ENCODE assay signal across 25 mouse cellular contexts in the genomic region with DNA sequence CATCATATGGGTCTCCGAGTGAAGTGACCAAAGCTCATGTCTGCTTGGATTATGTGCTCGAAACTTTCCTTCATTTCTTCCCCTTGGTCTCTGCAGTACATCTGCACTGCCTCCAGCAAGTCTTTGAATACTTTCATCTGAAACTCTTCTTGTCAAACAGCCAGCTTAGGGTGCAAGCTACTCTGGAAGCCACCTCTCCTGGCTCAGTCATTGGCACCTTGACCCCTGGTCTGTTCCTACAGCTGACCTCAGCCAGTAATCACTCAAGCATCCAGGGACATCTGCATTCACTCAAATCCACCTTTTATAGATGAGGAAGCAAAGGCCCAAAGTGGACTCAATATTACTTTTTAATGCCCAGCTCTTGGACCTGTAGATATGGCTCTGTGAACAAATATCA. TPM values are rescaled to one million over a fixed set of nuclear protein-coding genes. Genes with fewer than 3 reads are reported as not detected.
DNase-seq lines count a peak whose midpoint lies in the region; ATAC-seq and TF ChIP-seq lines count a peak whose summit lies in the region.
"Had no signal": no experiment of that assay in that cellular context is flagged by ENCODE, and none has a peak within 500 bp of the region (broad histone marks: within the 10 kb centered on the region; RNA-seq: fewer than 3 reads in every experiment).

No protein-coding gene starts in this region.

- no peak for TF ChIP-seq EP300 in heart, adult 2 months (IDR thresholded peaks at IDR 0.05; ENCODE audit: insufficient read depth, low read depth, low read length)

- 76% methylated on average over 2 of the region's 2 CpGs for WGBS in heart, embryonic 13.5 days
- WGBS in heart, adult 2 months: 91% methylated on average over 2 of the region's 2 CpGs
- WGBS in liver, embryonic 12.5 days (ENCODE audit: insufficient replicate concordance): 86% methylated on average over 2 of the region's 2 CpGs
- 88% methylated on average over 2 of the region's 2 CpGs for WGBS in forebrain, postnatal 0 days

- peaks cover 9% of the 10 kb centered on the region for H3K36me3 ChIP-seq in heart, embryonic 13.5 days
- peaks cover 2% of the 10 kb centered on the region for H3K36me3 ChIP-seq in heart, adult 2 months (ENCODE audit: control insufficient read depth, insufficient read depth, low read length)
- H3K36me3 ChIP-seq in megakaryocyte, embryonic 14.5 days (replicated peaks; ENCODE audit: low read length): peaks cover 69% of the 10 kb centered on the region
- H3K36me3 ChIP-seq in liver, embryonic 12.5 days: peaks cover 67% of the 10 kb centered on the region
- no peaks in the 10 kb centered on the region for H3K36me3 ChIP-seq in forebrain, postnatal 0 days (ENCODE audit: insufficient read depth)
- H3K36me3 ChIP-seq: embryonic facial prominence, embryonic 15.5 days; forebrain, embryonic 12.5 days; hindbrain, embryonic 13.5 days; limb, embryonic 13.5 days; midbrain, embryonic 15.5 days had no signal

- no peaks in the 10 kb centered on the region for H3K9me3 ChIP-seq in heart, embryonic 13.5 days
- no peaks in the 10 kb centered on the region for H3K9me3 ChIP-seq in megakaryocyte, embryonic 14.5 days
- no peaks in the 10 kb centered on the region for H3K9me3 ChIP-seq in liver, embryonic 12.5 days (replicated peaks)
- no peaks in the 10 kb centered on the region for H3K9me3 ChIP-seq in forebrain, postnatal 0 days (ENCODE audit: low read length)
- H3K9me3 ChIP-seq: embryonic facial prominence, embryonic 15.5 days; forebrain, embryonic 12.5 days; hindbrain, embryonic 13.5 days; limb, embryonic 13.5 days; midbrain, embryonic 15.5 days had no signal

- no peak overlapping the region for H3K27ac ChIP-seq in heart, embryonic 13.5 days (replicated peaks)
- H3K27ac ChIP-seq in heart, adult 2 months: no peak overlapping the region
- peak overlapping the region; percentile 94 for H3K27ac ChIP-seq in liver, embryonic 12.5 days
- no peak overlapping the region for H3K27ac ChIP-seq in forebrain, postnatal 0 days (ENCODE audit: low read depth, low read length)
- H3K27ac ChIP-seq: embryonic facial prominence, embryonic 15.5 days; forebrain, embryonic 12.5 days; hindbrain, embryonic 13.5 days; limb, embryonic 13.5 days; midbrain, embryonic 15.5 days had no signal

- H3K27me3 ChIP-seq in heart, embryonic 13.5 days (replicated peaks): no peaks in the 10 kb centered on the region
- no peaks in the 10 kb centered on the region for H3K27me3 ChIP-seq in heart, adult 2 months (ENCODE audit: control insufficient read depth, insufficient read depth, low read length)
- no peaks in the 10 kb centered on the region for H3K27me3 ChIP-seq in megakaryocyte, embryonic 14.5 days (replicated peaks)
- H3K27me3 ChIP-seq in liver, embryonic 12.5 days (replicated peaks): no peaks in the 10 kb centered on the region
- H3K27me3 ChIP-seq in forebrain, postnatal 0 days (ENCODE audit: insufficient read depth, low read length): peaks cover 26% of the 10 kb centered on the region

- 0 out of 2 replicates have a peak, but pooled peaks cover 4% of the 10 kb centered on the region for H3K79me2 ChIP-seq in heart, adult 2 months (replicated peaks; ENCODE audit: control insufficient read depth, insufficient read depth, low read length)

- peak overlapping the region; percentile 90 for H3K9ac ChIP-seq in heart, embryonic 13.5 days
- no peak overlapping the region for H3K9ac ChIP-seq in heart, adult 2 months (ENCODE audit: low read depth, low read length)
- H3K9ac ChIP-seq in liver, embryonic 12.5 days: peak overlapping the region; percentile 96
- no peak overlapping the region for H3K9ac ChIP-seq in forebrain, postnatal 0 days
- H3K9ac ChIP-seq: embryonic facial prominence, embryonic 15.5 days; forebrain, embryonic 12.5 days; hindbrain, embryonic 13.5 days; limb, embryonic 13.5 days; midbrain, embryonic 15.5 days had no signal

- no peak for ATAC-seq in heart, embryonic 13.5 days (ENCODE audit: extremely low read depth, insufficient number of reproducible peaks, low FRiP score, low TSS enrichment)
- no peak for ATAC-seq in megakaryocyte, adult 5-6 weeks (ENCODE audit: poor library complexity, severe bottlenecking)
- ATAC-seq in liver, embryonic 12.5 days: no peak
- ATAC-seq in forebrain, postnatal 0 days: no peak
- ATAC-seq: inflammation-experienced regulatory T-cells, adult 6 months; midbrain, embryonic 15.5 days had no signal

- H3K4me1 ChIP-seq in heart, embryonic 13.5 days: peaks cover 82% of the 10 kb centered on the region
- H3K4me1 ChIP-seq in heart, adult 2 months (ENCODE audit: control insufficient read depth, insufficient read depth, low read length): peaks cover 23% of the 10 kb centered on the region
- peaks cover 83% of the 10 kb centered on the region for H3K4me1 ChIP-seq in megakaryocyte, embryonic 14.5 days
- H3K4me1 ChIP-seq in liver, embryonic 12.5 days: peaks cover 88% of the 10 kb centered on the region
- H3K4me1 ChIP-seq in forebrain, postnatal 0 days (ENCODE audit: insufficient read depth): no peaks in the 10 kb centered on the region

- no peak for DNase-seq in heart, adult 2 months
- no peak for DNase-seq in gastrocnemius, postnatal 10 days
- no peak for DNase-seq in forebrain, postnatal 0 days
- DNase-seq: adrenal gland, adult 8-10 months; cerebellum, postnatal 25 days; embryo, embryonic 11 days; heart, adult 11 months; heart, postnatal 14 days; layer of hippocampus, postnatal 36 days; thymus, postnatal 14 days had no signal

- intact Hi-C loops in heart, adult 2 months (cut with DNase I): no loop called here

- no peak for TF ChIP-seq CTCF in heart, adult 2 months (IDR thresholded peaks at IDR 0.05)
- TF ChIP-seq CTCF in forebrain, postnatal 0 days (IDR thresholded peaks at IDR 0.05; ENCODE audit: low read depth): no peak

- no peak for TF ChIP-seq POLR2A in heart, adult 2 months (IDR thresholded peaks at IDR 0.05; ENCODE audit: insufficient read depth, low read depth, low read length)

- peak overlapping the region; percentile 88 for H3K4me2 ChIP-seq in heart, embryonic 13.5 days
- peak overlapping the region; percentile 93 for H3K4me2 ChIP-seq in liver, embryonic 12.5 days
- no peak overlapping the region for H3K4me2 ChIP-seq in forebrain, postnatal 0 days (ENCODE audit: low read depth)
- H3K4me2 ChIP-seq: embryonic facial prominence, embryonic 15.5 days; forebrain, embryonic 12.5 days; hindbrain, embryonic 13.5 days; limb, embryonic 13.5 days; midbrain, embryonic 15.5 days had no signal

- peak overlapping the region; percentile 66 for H3K4me3 ChIP-seq in heart, embryonic 13.5 days
- H3K4me3 ChIP-seq in heart, adult 2 months: no peak overlapping the region
- H3K4me3 ChIP-seq in megakaryocyte, embryonic 14.5 days (replicated peaks): peak overlapping the region; percentile 99
- H3K4me3 ChIP-seq in liver, embryonic 12.5 days: peak overlapping the region; percentile 89
- H3K4me3 ChIP-seq in forebrain, postnatal 0 days (ENCODE audit: low read depth, low read length): no peak overlapping the region
- H3K4me3 ChIP-seq: embryonic facial prominence, embryonic 15.5 days; forebrain, embryonic 12.5 days; hindbrain, embryonic 13.5 days; limb, embryonic 13.5 days; midbrain, embryonic 15.5 days; myocyte had no signal

RNA-seq across cellular contexts. Expression of a gene that starts 2.8 kb away (rescaled TPM):
- polyA plus RNA-seq in heart, embryonic 13.5 days (2015; fragmentation: Nextera tagmentation; extraction: Ambion mirVana): 0.08 and 0.13 TPM in 2 replicates
- total RNA-seq in heart, adult 2 months (2021): under 1 TPM; 0.11 to 0.13 TPM
- 0.08 and 0.12 TPM in 2 replicates for polyA plus RNA-seq in heart, adult 2 months (2012; rRNA removed)
- 0.23 TPM in 1 of 2 replicates, not detected in the other for polyA plus RNA-seq in megakaryocyte, embryonic 14.5 days (2012; ENCODE audit: insufficient read depth, low replicate concordance)
- 0.16 TPM in 1 of 2 replicates, not detected in the other for total RNA-seq in megakaryocyte, adult 5-6 weeks (2015)
- total RNA-seq in megakaryocyte, adult 5-6 weeks (2017): 0.33 and 0.37 TPM in 2 replicates
- polyA plus RNA-seq in liver, embryonic 12.5 days (2016; fragmentation: Nextera tagmentation; extraction: Ambion mirVana): 0.42 and 0.45 TPM in 2 replicates
- total RNA-seq in gastrocnemius, postnatal 10 days (2021): under 1 TPM in 1 of 2 experiments, not detected in 1; 0.18 TPM
- total RNA-seq in forebrain, postnatal 0 days (2014; rRNA removed): 0.14 TPM in 1 of 2 replicates, not detected in the other
- polyA plus RNA-seq in forebrain, postnatal 0 days (2015; fragmentation: Nextera tagmentation; extraction: Ambion mirVana): not detected in 2 replicates
- total RNA-seq: layer of hippocampus, postnatal 36 days; left cerebral cortex, postnatal 14 days had no signal
- polyA plus RNA-seq: frontal cortex, adult 2 months; hindbrain, embryonic 13.5 days; inflammation-experienced regulatory T-cells, adult 6 months; limb, embryonic 13.5 days; midbrain, embryonic 15.5 days; neural tube, embryonic 14.5 days; testis, adult 2 months had no signal

RNA-seq across cellular contexts. Expression of a gene that starts 3.4 kb away (rescaled TPM):
- 58.5 and 76.5 TPM in 2 replicates for polyA plus RNA-seq in heart, embryonic 13.5 days (2015; fragmentation: Nextera tagmentation; extraction: Ambion mirVana)
- total RNA-seq in heart, adult 2 months (2021): 100 to 1,000 TPM; 128 to 256 TPM
- 58.7 and 62.5 TPM in 2 replicates for polyA plus RNA-seq in heart, adult 2 months (2012; rRNA removed)
- 90.5 and 122 TPM in 2 replicates for polyA plus RNA-seq in megakaryocyte, embryonic 14.5 days (2012; ENCODE audit: insufficient read depth, low replicate concordance)
- total RNA-seq in megakaryocyte, adult 5-6 weeks (2015): 42.5 and 51.8 TPM in 2 replicates
- 61.1 and 62.3 TPM in 2 replicates for total RNA-seq in megakaryocyte, adult 5-6 weeks (2017)
- polyA plus RNA-seq in liver, embryonic 12.5 days (2016; fragmentation: Nextera tagmentation; extraction: Ambion mirVana): 177 and 187 TPM in 2 replicates
- total RNA-seq in gastrocnemius, postnatal 10 days (2021): 10 to 100 TPM; 51.7 to 54.5 TPM
- total RNA-seq in forebrain, postnatal 0 days (2014; rRNA removed): 65.0 and 68.3 TPM in 2 replicates
- polyA plus RNA-seq in forebrain, postnatal 0 days (2015; fragmentation: Nextera tagmentation; extraction: Ambion mirVana): 32.4 and 36.5 TPM in 2 replicates

Comparison
In these comparisons a context has a peak if more than half of its experiments do, and no peak if none do; other contexts are left out.
1. H3K4me3 ChIP-seq: peak in heart, embryonic 13.5 days (single experiment), megakaryocyte, embryonic 14.5 days (single experiment) and liver, embryonic 12.5 days (single experiment); none in heart, adult 2 months (single experiment) and forebrain, postnatal 0 days (single experiment).
2. H3K9ac ChIP-seq: peak in heart, embryonic 13.5 days (single experiment) and liver, embryonic 12.5 days (single experiment); none in heart, adult 2 months (single experiment) and forebrain, postnatal 0 days (single experiment).